Mouse (Mus musculus) small intestine, adult 2 months (tissue): ENCODE results near the gene Zfp462.

Experiments used
- CTCF ChIP-seq: fragments of 200-500 bp; IDR thresholded peaks from 2 replicates; pipeline ENCODE4 v1.5.1; 2012; ENCODE audit warnings: low read depth, mild to moderate bottlenecking, control low read depth, inconsistent platforms, low read length, moderate library complexity, mixed read lengths; ENCODE audit not compliant: insufficient replicate concordance, insufficient read length; ENCODE audit errors: extremely low read depth
- POLR2A ChIP-seq: fragments of 200-500 bp; IDR thresholded peaks from 2 replicates; pipeline ENCODE4 v1.6.1; 2012; ENCODE audit warnings: low read depth, mild to moderate bottlenecking, control low read depth, inconsistent platforms, low read length, moderate library complexity

DNA sequence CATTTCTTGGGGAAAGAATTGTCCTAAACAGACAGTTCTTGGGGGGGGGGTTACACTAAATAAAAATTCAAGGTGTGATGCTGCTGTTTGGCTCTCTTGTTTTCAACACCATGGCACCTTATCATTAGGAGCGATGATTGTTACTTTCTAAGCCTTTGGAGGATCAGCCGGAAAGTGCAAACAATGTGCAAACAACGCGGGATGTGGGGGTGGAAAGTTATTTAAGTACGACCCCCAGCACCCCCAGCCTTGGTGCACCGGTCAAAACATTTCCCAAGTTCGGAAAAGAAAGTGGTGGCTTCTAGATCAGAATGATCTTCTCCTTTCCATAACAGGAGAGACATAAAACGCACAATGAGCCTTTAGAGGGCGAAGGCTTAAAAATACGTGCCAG, 1.8 kb downstream of the Zfp462 start:
- TF ChIP-seq CTCF (no peak), POLR2A (no peak)
